Mouse (Mus musculus): Measurements from ENCODE around the gene Gm4450.
"Not testable (repeated sequence)": the region's sequence is repeated elsewhere in the genome, so short reads cannot be mapped to it uniquely, and the experiment has no call there.

DNA sequence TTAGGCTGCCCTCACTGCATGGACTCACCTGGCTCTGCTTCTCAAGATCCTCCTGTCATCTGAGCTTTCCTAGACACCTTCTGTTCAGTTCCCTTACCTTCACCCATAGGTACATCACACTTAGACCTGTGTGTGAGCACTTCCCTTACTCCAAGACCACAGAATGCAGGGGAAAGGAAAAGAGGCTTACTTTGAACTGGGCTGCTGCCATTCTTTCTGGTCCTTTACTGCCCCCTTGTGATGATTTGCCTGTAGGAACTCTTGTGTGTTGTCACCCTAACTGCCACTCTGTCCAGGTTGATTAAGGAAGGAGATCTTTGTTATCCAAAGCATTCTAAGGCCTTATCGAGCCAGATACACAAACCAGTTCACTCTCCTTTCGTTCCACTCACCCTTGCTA is 39.8 kb upstream of the Gm4450 start:
- TF ChIP-seq CTCF (conservative IDR thresholded peaks at IDR 0.05; ENCODE audit: low read length); NANOG (IDR thresholded peaks at IDR 0.05; ENCODE audit: borderline replicate concordance, low read length): not testable (repeated sequence)

Measured in E14TG2a.4 (cell line).